Mouse (Mus musculus): ENCODE measurements around the gene Stt3b.

- TF ChIP-seq GATA1 (IDR thresholded peaks at IDR 0.05; ENCODE audit: borderline replicate concordance, low read length) (no peak), FLI1 (IDR thresholded peaks at IDR 0.05; ENCODE audit: low read length) (no peak)
Observed at GRCm38 (mm10) chr9:115236352-115236841, 73.8 kb downstream of the Stt3b start.

Measured in megakaryocyte, embryonic 14.5 days (primary cell).